Mouse (Mus musculus): Measurements from ENCODE around the gene Nat8f2.

GRCm38 (mm10) chr6:85848140-85848539 lies 20.8 kb downstream of the Nat8f2 start:
- TF ChIP-seq POLR2A (IDR thresholded peaks at IDR 0.05; ENCODE audit: insufficient read depth, low read depth, low read length) (no peak), CTCF (IDR thresholded peaks at IDR 0.05) (no peak)
